Mouse (Mus musculus) gastrocnemius, adult 2 months (tissue): ENCODE results near the gene Car12. TPM values are rescaled to one million over a fixed set of nuclear protein-coding genes. Genes with fewer than 3 reads are reported as not detected.
A peak's percentile ranks its signal among the peaks of the same experiment; 100 is the strongest.

Experiments
- DNase-seq: peaks from one replicate; pipeline ENCODE4 v3.0.0; 2022
- H3K27ac ChIP-seq: fragments of 200-600 bp; 2 replicates; pipeline ENCODE4 v1.8.1; 2022; ENCODE audit warnings: mild to moderate bottlenecking
- H3K4me3 ChIP-seq: fragments of 200-600 bp; 2 replicates; pipeline ENCODE4 v1.8.1; 2022; ENCODE audit warnings: mild to moderate bottlenecking, moderate library complexity
- CTCF ChIP-seq: fragments of 200-600 bp; IDR thresholded peaks from 2 replicates; pipeline ENCODE4 v1.8.1; 2022; ENCODE audit warnings: antibody characterized with exemption, mild to moderate bottlenecking, moderate library complexity
- intact Hi-C: fragments of 180-260 bp; cut with DNase I; formaldehyde crosslinking; loops from one replicate; pipeline ENCODE4 v1.15.1; 2025
- total RNA-seq, 2 experiments: library from RNA; stranded (reverse); gene quantifications; 2 replicates each; pipeline ENCODE4 v1.2.3; 2021

The Car12 gene
- total RNA-seq, 2 experiments from 2014 or later: 0.10 to 0.14 TPM

GRCm38 (mm10) chr9:66691683-66692305, 21.7 kb upstream of the Car12 start:
- intact Hi-C loops: loop anchor here (5.0 kb wide), 1 partner anchor 44 kb away; no protein-coding TSS in a partner anchor
- peak; percentile 41 for TF ChIP-seq CTCF
- Histone ChIP-seq H3K27ac (no peak overlapping the region), H3K4me3 (no peak overlapping the region)
- no peak for DNase-seq

GRCm38 (mm10) chr9:66697355-66698140, 15.9 kb upstream of the Car12 start:
- no peak overlapping the region for H3K27ac ChIP-seq
- H3K4me3 ChIP-seq: no peak overlapping the region
- DNase-seq: no peak
- no peak; the same call in 1 of the 2 replicates for TF ChIP-seq CTCF
- intact Hi-C loops: no loop called here

DNA sequence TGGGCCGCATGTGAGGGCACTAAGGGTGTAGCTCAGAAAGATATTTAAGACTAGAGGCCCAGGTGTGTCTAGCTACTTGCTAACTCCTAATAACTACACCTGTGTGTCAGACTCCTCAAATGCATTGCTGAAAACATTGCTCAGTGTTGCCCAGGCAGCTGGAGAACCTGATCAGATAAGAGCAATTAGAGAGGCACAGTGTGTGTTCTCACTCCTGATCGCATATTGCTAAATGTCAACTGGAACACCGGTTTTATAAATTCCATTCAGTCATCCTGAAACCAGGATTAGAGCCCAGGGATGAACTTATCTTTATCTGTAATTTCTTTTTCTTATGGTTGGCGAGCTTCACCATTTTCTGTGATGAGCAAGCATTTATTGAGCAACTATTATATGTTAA, 13.7 kb upstream of the Car12 start:
- H3K27ac ChIP-seq: no peak overlapping the region
- TF ChIP-seq CTCF: no peak
- intact Hi-C loops: loop anchor here (10.0 kb wide), 1 partner anchor 185 kb away; the partner anchor contains the start of gene Fbxl22
- DNase-seq: no peak
- no peak overlapping the region for H3K4me3 ChIP-seq

GRCm38 (mm10) chr9:66703002-66703401, 10.5 kb upstream of the Car12 start:
- no peak for TF ChIP-seq CTCF
- H3K4me3 ChIP-seq: no peak overlapping the region
- DNase-seq: peak; percentile 55
- H3K27ac ChIP-seq: no peak overlapping the region
- intact Hi-C loops: loop anchor here (10.0 kb wide), 1 partner anchor 188 kb away; the partner anchor contains the start of gene Fbxl22

DNA sequence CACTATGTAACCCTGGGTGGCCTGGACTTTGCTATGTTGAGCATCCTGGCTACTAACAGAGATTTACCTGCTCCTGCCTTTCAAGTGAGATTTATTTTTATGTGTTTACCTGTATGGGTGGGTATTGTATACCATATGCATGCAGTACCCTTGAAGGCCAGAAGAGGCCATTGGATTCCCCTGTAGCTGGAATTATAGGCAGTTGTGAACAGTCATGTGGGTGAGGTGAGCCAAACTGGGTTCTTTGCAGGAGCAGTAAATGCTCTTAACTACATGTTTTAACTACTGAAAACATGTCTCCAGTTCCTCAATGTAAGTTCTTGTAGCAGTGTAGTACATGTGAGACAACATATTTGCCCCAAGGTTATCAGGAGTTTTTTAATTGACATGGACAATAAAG, 8.1 kb upstream of the Car12 start:
- no peak for DNase-seq
- no peak for TF ChIP-seq CTCF
- no peak overlapping the region for H3K27ac ChIP-seq
- no peak overlapping the region for H3K4me3 ChIP-seq
- intact Hi-C loops: loop anchor here (1.0 to 10.0 kb wide), 4 partner anchors 43 to 191 kb away; partner anchors contain the start of gene Fbxl22

GRCm38 (mm10) chr9:66705766-66706165, 7.7 kb upstream of the Car12 start:
- peak; percentile 72 for DNase-seq
- H3K27ac ChIP-seq: no peak overlapping the region
- intact Hi-C loops: loop anchor here (1.0 to 10.0 kb wide), 4 partner anchors 43 to 191 kb away; partner anchors contain the start of gene Fbxl22
- peak; percentile 84 for TF ChIP-seq CTCF
- H3K4me3 ChIP-seq: no peak overlapping the region

GRCm38 (mm10) chr9:66708054-66708772, 5.3 kb upstream of the Car12 start:
- no peak for DNase-seq
- no peak for TF ChIP-seq CTCF
- no peak overlapping the region for H3K4me3 ChIP-seq
- no peak overlapping the region for H3K27ac ChIP-seq
- intact Hi-C loops: loop anchor here (5.0 to 10.0 kb wide), 2 partner anchors 79 to 193 kb away; partner anchors contain the start of gene Fbxl22

DNA sequence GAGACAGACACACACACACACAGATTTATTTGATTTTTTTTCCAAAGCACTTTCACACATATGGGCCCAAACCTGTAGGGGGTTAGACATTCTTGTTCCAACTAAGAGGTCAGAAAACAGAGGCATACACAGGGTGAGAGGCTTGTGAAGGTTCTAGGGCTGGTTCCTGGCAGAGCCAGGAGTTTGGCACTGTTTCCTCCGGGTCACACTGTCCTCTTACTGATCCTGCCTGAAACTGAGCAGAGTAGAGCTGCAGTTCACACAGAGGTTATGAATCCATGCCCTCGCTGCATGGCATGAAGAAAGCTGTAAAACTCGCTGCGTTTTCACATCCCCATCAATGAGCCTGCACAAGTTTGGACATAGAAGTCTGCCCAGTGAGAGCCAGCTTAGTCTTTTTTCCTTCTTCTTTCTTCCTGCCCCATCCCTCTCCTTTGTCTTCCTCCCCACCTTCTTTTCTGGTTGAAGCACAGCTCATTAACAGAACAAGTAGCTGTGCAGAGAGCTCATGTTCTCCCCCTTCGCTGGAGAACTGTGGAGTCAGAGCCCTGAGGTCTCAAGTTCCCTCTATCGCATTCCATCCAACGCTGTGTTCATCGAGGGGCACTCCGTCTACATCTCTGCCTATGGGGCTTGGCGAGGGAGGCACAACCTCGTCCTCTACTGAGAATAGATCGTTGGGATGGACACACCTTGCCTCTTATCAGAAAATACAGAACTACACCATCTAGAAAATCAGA, 4.5 kb upstream of the Car12 start:
- Histone ChIP-seq H3K4me3 (no peak overlapping the region), H3K27ac (peak overlapping the region; percentile 41)
- TF ChIP-seq CTCF: no peak
- intact Hi-C loops: loop anchor here (5.0 to 10.0 kb wide), 2 partner anchors 78 to 194 kb away; partner anchors contain the start of gene Fbxl22
- peak; percentile 61 for DNase-seq

DNA sequence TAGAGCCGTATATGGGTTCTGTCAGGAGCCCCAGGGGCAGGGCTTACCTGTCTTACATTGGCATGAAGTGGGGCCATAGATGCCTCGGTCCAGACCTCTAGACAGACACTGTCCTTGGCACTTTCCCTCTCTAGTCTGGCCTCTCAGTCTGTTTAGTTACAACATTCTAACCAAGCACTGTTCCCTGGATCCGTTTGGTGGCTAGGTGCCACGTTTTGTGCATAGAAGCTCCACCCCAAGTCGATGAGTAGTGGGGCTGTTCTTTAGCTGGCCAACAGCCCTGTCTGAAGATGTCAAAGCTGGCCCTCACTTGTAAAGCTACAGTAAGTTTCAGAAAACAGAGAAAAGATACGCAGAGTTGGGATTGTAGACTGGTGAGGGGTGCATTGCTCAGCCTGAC, 2.9 kb upstream of the Car12 start:
- no peak for TF ChIP-seq CTCF
- no peak overlapping the region for H3K4me3 ChIP-seq
- intact Hi-C loops: no loop called here
- no peak overlapping the region for H3K27ac ChIP-seq
- DNase-seq: peak; percentile 53

- intact Hi-C loops: no loop called here
- Histone ChIP-seq H3K27ac (no peak overlapping the region), H3K4me3 (peak overlapping the region; percentile 64)
- TF ChIP-seq CTCF: no peak
- no peak for DNase-seq
Measured at GRCm38 (mm10) chr9:66714022-66714515, 583 bp downstream of the Car12 start.

- Histone ChIP-seq H3K27ac (no peak overlapping the region), H3K4me3 (no peak overlapping the region)
- intact Hi-C loops: no loop called here
- no peak for TF ChIP-seq CTCF
- no peak for DNase-seq
Measured at GRCm38 (mm10) chr9:66715361-66715760, 1.9 kb downstream of the Car12 start.

GRCm38 (mm10) chr9:66716533-66716932, 3.0 kb downstream of the Car12 start:
- no peak for DNase-seq
- intact Hi-C loops: no loop called here
- no peak overlapping the region for H3K27ac ChIP-seq
- H3K4me3 ChIP-seq: no peak overlapping the region
- no peak for TF ChIP-seq CTCF
